Mouse (Mus musculus) limb, embryonic 11.5 days (tissue): ENCODE results near the gene Pcdh19. TPM values are rescaled to one million over a fixed set of nuclear protein-coding genes. Genes with fewer than 3 reads are reported as not detected.

Source experiments
- ATAC-seq: fragments of 200-750 bp; cut with Nextera tagmentation; 2 replicates; pipeline ENCODE4 v1.8.0; 2017; ENCODE audit warnings: low read depth; ENCODE audit not compliant: insufficient number of reproducible peaks, low FRiP score, low TSS enrichment
- DNase-seq: peaks from one replicate; pipeline ENCODE4 v3.0.0-alpha.2; 2015; ENCODE audit warnings: low spot score
- H3K27ac ChIP-seq: fragments of 300-500 bp; sonication (generic); replicated peaks from 2 replicates; pipeline ENCODE4 v1.5.1; 2014; ENCODE audit warnings: low read depth, mild to moderate bottlenecking, low read length
- H3K27me3 ChIP-seq: fragments of 300-500 bp; sonication (generic); 2 replicates; pipeline ENCODE4 v1.6.1; 2014; ENCODE audit warnings: mild to moderate bottlenecking, low read length, mixed read lengths; ENCODE audit not compliant: control insufficient read depth, insufficient read depth
- H3K36me3 ChIP-seq: fragments of 300-500 bp; sonication (generic); 2 replicates; pipeline ENCODE4 v1.6.1; 2014; ENCODE audit warnings: mild to moderate bottlenecking, low read length, moderate library complexity, mixed read lengths; ENCODE audit not compliant: control insufficient read depth, insufficient read depth
- H3K4me1 ChIP-seq: fragments of 300-500 bp; sonication (generic); 2 replicates; pipeline ENCODE4 v1.6.1; 2014; ENCODE audit warnings: low read length, mixed read lengths; ENCODE audit not compliant: control insufficient read depth, insufficient read depth
- H3K4me2 ChIP-seq: fragments of 300-500 bp; sonication (generic); 2 replicates; pipeline ENCODE4 v1.6.1; 2014; ENCODE audit warnings: low read depth, mild to moderate bottlenecking, moderate library complexity; ENCODE audit not compliant: severe bottlenecking
- H3K4me3 ChIP-seq: fragments of 300-500 bp; sonication (generic); 2 replicates; pipeline ENCODE4 v1.5.1; 2014; ENCODE audit warnings: low read depth, low read length
- H3K9ac ChIP-seq: fragments of 300-500 bp; sonication (generic); 2 replicates; pipeline ENCODE4 v1.6.1; 2014; ENCODE audit warnings: mild to moderate bottlenecking, low read length
- H3K9me3 ChIP-seq: fragments of 300-500 bp; sonication (generic); 2 replicates; pipeline ENCODE4 v1.6.1; 2016; ENCODE audit warnings: low read length; ENCODE audit not compliant: control insufficient read depth
- WGBS: fragments of 180-500 bp; shearing (Covaris S2); extraction: QIAGEN DNeasy Blood & Tissue Kit; methylation state at CpG from one replicate; pipeline ENCODE4 v1.1.7; 2014; 5-methylcytosine and 5-hydroxymethylcytosine counted together
- polyA plus RNA-seq: library from polyadenylated mRNA; unstranded; fragments of >200 nt; fragmentation: Nextera tagmentation; extraction: Ambion mirVana; gene quantifications from 2 replicates; pipeline ENCODE4 v1.2.1, GENCODE M21; 2014

The Pcdh19 gene
- polyA plus RNA-seq, 1 experiment from 2014 or later: 2.5 TPM

- no peak overlapping the region for H3K4me3 ChIP-seq
- H3K27ac ChIP-seq: no peak overlapping the region
- peaks cover 12% of the 10 kb centered on the region for H3K27me3 ChIP-seq
- no peak for DNase-seq
- H3K4me1 ChIP-seq: no peaks in the 10 kb centered on the region
- no peak overlapping the region for H3K9ac ChIP-seq
- H3K9me3 ChIP-seq: no peaks in the 10 kb centered on the region
- no peak for ATAC-seq
- H3K36me3 ChIP-seq: no peaks in the 10 kb centered on the region
- WGBS: 41% methylated on average over 3 of the region's 3 CpGs
- no peak overlapping the region for H3K4me2 ChIP-seq
These were observed 4.8 kb downstream of the Pcdh19 start for GRCm38 (mm10) chrX:133683961-133684360.

GRCm38 (mm10) chrX:133675121-133675520 lies 13.7 kb downstream of the Pcdh19 start:
- no peak overlapping the region for H3K4me2 ChIP-seq
- H3K9ac ChIP-seq: no peak overlapping the region
- no peak for DNase-seq
- no peaks in the 10 kb centered on the region for H3K36me3 ChIP-seq
- no peaks in the 10 kb centered on the region for H3K9me3 ChIP-seq
- no peaks in the 10 kb centered on the region for H3K4me1 ChIP-seq
- H3K27ac ChIP-seq: no peak overlapping the region
- ATAC-seq: no peak
- no peaks in the 10 kb centered on the region for H3K27me3 ChIP-seq
- no peak overlapping the region for H3K4me3 ChIP-seq
- 22% methylated on average over 2 of the region's 2 CpGs for WGBS

GRCm38 (mm10) chrX:133673796-133674195 lies 15.0 kb downstream of the Pcdh19 start:
- no peak for ATAC-seq
- Histone ChIP-seq H3K4me3 (no peak overlapping the region), H3K27me3 (no peaks in the 10 kb centered on the region), H3K36me3 (no peaks in the 10 kb centered on the region), H3K27ac (no peak overlapping the region), H3K4me2 (no peak overlapping the region), H3K9ac (no peak overlapping the region), H3K4me1 (no peaks in the 10 kb centered on the region), H3K9me3 (no peaks in the 10 kb centered on the region)
- DNase-seq: no peak
- WGBS: 49% methylated on average over 3 of the region's 3 CpGs

- Histone ChIP-seq H3K4me3 (no peak overlapping the region), H3K4me2 (no peak overlapping the region), H3K36me3 (no peaks in the 10 kb centered on the region), H3K27me3 (no peaks in the 10 kb centered on the region), H3K9ac (no peak overlapping the region), H3K9me3 (no peaks in the 10 kb centered on the region), H3K27ac (no peak overlapping the region), H3K4me1 (no peaks in the 10 kb centered on the region)
- DNase-seq (no peak), ATAC-seq (no peak)
- WGBS: 67% methylated on average over 5 of the region's 5 CpGs
These were observed 28.7 kb downstream of the Pcdh19 start for GRCm38 (mm10) chrX:133660111-133660510.

- Histone ChIP-seq H3K4me2 (no peak overlapping the region), H3K9ac (no peak overlapping the region), H3K9me3 (no peaks in the 10 kb centered on the region), H3K4me3 (no peak overlapping the region), H3K4me1 (no peaks in the 10 kb centered on the region), H3K27ac (no peak overlapping the region), H3K36me3 (no peaks in the 10 kb centered on the region), H3K27me3 (no peaks in the 10 kb centered on the region)
- no peak for DNase-seq
- ATAC-seq: no peak
- WGBS: 45% methylated on average over 9 of the region's 9 CpGs
These were observed 31.2 kb downstream of the Pcdh19 start for GRCm38 (mm10) chrX:133657308-133658302.

GRCm38 (mm10) chrX:133655876-133656538 lies 32.8 kb downstream of the Pcdh19 start:
- peak; percentile 17; the same call in 1 of the 2 replicates for ATAC-seq
- Histone ChIP-seq H3K27ac (no peak overlapping the region), H3K9me3 (no peaks in the 10 kb centered on the region), H3K9ac (no peak overlapping the region), H3K27me3 (no peaks in the 10 kb centered on the region), H3K36me3 (no peaks in the 10 kb centered on the region), H3K4me2 (no peak overlapping the region), H3K4me1 (no peaks in the 10 kb centered on the region), H3K4me3 (no peak overlapping the region)
- 49% methylated on average over 11 of the region's 11 CpGs for whole genome bisulfite sequencing
- peak; percentile 25 for DNase-seq

- ATAC-seq (no peak), DNase-seq (no peak)
- 25% methylated on average over 4 of the region's 4 CpGs for WGBS
These were observed 33.6 kb downstream of the Pcdh19 start for GRCm38 (mm10) chrX:133655196-133655595.

GRCm38 (mm10) chrX:133653071-133653470 lies 35.7 kb downstream of the Pcdh19 start:
- H3K4me3 ChIP-seq: no peak overlapping the region
- H3K9me3 ChIP-seq: no peaks in the 10 kb centered on the region
- H3K4me2 ChIP-seq: no peak overlapping the region
- no peak for DNase-seq
- H3K4me1 ChIP-seq: no peaks in the 10 kb centered on the region
- 71% methylated on average over 3 of the region's 3 CpGs for WGBS
- H3K9ac ChIP-seq: no peak overlapping the region
- H3K27ac ChIP-seq: no peak overlapping the region
- H3K27me3 ChIP-seq: no peaks in the 10 kb centered on the region
- no peak for ATAC-seq
- H3K36me3 ChIP-seq: no peaks in the 10 kb centered on the region

More at GRCm38 (mm10) chrX:133655196-133655595, 33.6 kb downstream of the Pcdh19 start:
- Histone ChIP-seq H3K36me3 (no peaks in the 10 kb centered on the region), H3K4me3 (no peak overlapping the region), H3K9ac (no peak overlapping the region), H3K9me3 (no peaks in the 10 kb centered on the region), H3K27ac (no peak overlapping the region), H3K4me1 (no peaks in the 10 kb centered on the region), H3K27me3 (no peaks in the 10 kb centered on the region), H3K4me2 (no peak overlapping the region)
